Mouse (Mus musculus): Measurements from ENCODE around the gene Mapk14. TPM values are rescaled to one million over a fixed set of nuclear protein-coding genes. Genes with fewer than 3 reads are reported as not detected.

Mapk14 gene
- total and polyA plus RNA-seq, 3 experiments = 50.1 to 52.8 (median 51.3) TPM

- H3K4me1 ChIP-seq (ENCODE audit: control insufficient read depth, insufficient read depth, low read length) = peaks cover 28% of the 10 kb centered on the region
- no peak for DNase-seq
- 78% methylated on average over 2 of the region's 2 CpGs for WGBS
- peaks cover 17% of the 10 kb centered on the region for H3K79me2 ChIP-seq (replicated peaks; ENCODE audit: control insufficient read depth, insufficient read depth, low read length)
- no peaks in the 10 kb centered on the region for H3K27me3 ChIP-seq (ENCODE audit: control insufficient read depth, insufficient read depth, low read length)
- peaks cover 27% of the 10 kb centered on the region for H3K36me3 ChIP-seq (ENCODE audit: control insufficient read depth, insufficient read depth, low read length)
- intact Hi-C loops (cut with DNase I) = no loop called here
- TF ChIP-seq CTCF (IDR thresholded peaks at IDR 0.05) (no peak), POLR2A (IDR thresholded peaks at IDR 0.05; ENCODE audit: insufficient read depth, low read depth, low read length) (no peak), EP300 (IDR thresholded peaks at IDR 0.05; ENCODE audit: insufficient read depth, low read depth, low read length) (no peak)
- no peak overlapping the region for H3K4me3 ChIP-seq
- no peak overlapping the region for H3K9ac ChIP-seq (ENCODE audit: low read depth, low read length)
- H3K27ac ChIP-seq = no peak overlapping the region
These were observed 16.7 kb downstream of the Mapk14 start for GRCm38 (mm10) chr17:28707816-28708215.

- intact Hi-C loops (cut with DNase I) = no loop called here
- Histone ChIP-seq H3K79me2 (replicated peaks; ENCODE audit: control insufficient read depth, insufficient read depth, low read length) (peaks cover 17% of the 10 kb centered on the region), H3K27ac (peak overlapping the region; percentile 36; the same call in 1 of the 2 replicates), H3K4me3 (no peak overlapping the region), H3K36me3 (ENCODE audit: control insufficient read depth, insufficient read depth, low read length) (peaks cover 23% of the 10 kb centered on the region), H3K27me3 (ENCODE audit: control insufficient read depth, insufficient read depth, low read length) (no peaks in the 10 kb centered on the region), H3K9ac (ENCODE audit: low read depth, low read length) (no peak overlapping the region), H3K4me1 (ENCODE audit: control insufficient read depth, insufficient read depth, low read length) (peaks cover 28% of the 10 kb centered on the region)
- TF ChIP-seq POLR2A (IDR thresholded peaks at IDR 0.05; ENCODE audit: insufficient read depth, low read depth, low read length) = no peak
- TF ChIP-seq EP300 (IDR thresholded peaks at IDR 0.05; ENCODE audit: insufficient read depth, low read depth, low read length) = no peak
- no peak for TF ChIP-seq CTCF (IDR thresholded peaks at IDR 0.05)
- DNase-seq = no peak
- WGBS = 1% methylated on average over 2 of the region's 2 CpGs
These were observed 17.9 kb downstream of the Mapk14 start for GRCm38 (mm10) chr17:28708989-28709388.

DNA sequence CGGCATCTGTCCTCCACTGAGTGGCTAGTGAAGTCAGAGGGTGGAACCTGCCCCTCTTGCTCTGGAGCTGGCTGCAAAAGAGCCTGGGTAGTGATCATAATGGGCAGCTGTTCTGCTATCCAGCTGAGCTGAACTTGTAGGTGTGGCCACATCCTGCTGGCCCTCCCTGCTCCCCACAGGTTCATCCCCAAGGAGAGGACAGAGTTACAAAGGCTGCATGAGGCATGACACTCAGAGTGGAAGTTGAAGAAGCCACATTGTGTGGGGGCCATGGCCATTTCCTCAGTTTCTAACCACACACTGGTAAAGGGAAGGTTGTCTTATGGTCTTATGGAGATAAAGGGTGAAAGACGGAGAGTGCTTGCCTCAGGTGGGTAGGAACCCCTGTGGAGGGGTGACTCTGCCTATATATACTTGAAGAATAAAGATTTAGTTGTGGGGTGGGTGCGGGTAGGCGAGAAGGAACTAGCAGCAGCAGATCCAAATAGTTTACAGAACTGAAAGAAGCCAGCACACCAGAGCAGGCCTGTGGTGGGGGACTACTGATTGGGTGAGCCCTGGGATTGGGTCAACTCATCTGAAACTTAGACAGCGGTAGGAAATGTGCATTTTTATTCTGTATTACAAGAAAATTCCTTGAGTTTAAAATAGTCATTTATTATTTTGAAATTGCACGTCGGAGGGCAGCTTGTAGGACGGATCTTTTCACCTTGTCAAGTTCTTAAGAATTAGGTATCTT, 18.6 kb downstream of the Mapk14 start:
- no peak for DNase-seq
- intact Hi-C loops (cut with DNase I) = loop anchor here (2.0 kb wide), 1 partner anchor 17 kb away; no protein-coding TSS in a partner anchor
- no peak for TF ChIP-seq EP300 (IDR thresholded peaks at IDR 0.05; ENCODE audit: insufficient read depth, low read depth, low read length)
- TF ChIP-seq POLR2A (IDR thresholded peaks at IDR 0.05; ENCODE audit: insufficient read depth, low read depth, low read length) = no peak
- TF ChIP-seq CTCF (IDR thresholded peaks at IDR 0.05) = no peak

DNA sequence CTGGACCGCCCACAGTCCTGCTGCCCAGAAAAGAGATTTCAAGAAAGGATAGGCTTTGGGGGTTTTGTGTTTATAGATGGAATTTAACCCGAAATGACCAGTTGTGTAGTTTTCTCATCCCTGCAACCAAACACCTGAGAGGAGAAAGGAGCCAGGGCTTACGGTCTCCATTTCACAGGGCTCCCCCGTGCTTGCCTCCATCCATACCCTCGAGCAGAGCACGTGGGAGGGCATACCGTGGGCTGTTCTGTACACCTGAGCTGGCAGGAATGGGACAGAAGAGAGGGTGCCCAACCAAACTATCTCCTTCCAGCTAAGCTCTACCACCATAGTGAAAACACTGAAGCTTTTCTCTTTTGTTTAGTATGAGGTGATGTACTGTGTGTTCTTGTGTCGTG, 19.2 kb downstream of the Mapk14 start:
- Histone ChIP-seq H3K36me3 (ENCODE audit: control insufficient read depth, insufficient read depth, low read length) (peaks cover 21% of the 10 kb centered on the region), H3K9ac (ENCODE audit: low read depth, low read length) (no peak overlapping the region), H3K79me2 (replicated peaks; ENCODE audit: control insufficient read depth, insufficient read depth, low read length) (peaks cover 15% of the 10 kb centered on the region), H3K27me3 (ENCODE audit: control insufficient read depth, insufficient read depth, low read length) (no peaks in the 10 kb centered on the region), H3K27ac (no peak overlapping the region), H3K4me1 (ENCODE audit: control insufficient read depth, insufficient read depth, low read length) (peaks cover 26% of the 10 kb centered on the region), H3K4me3 (no peak overlapping the region)
- intact Hi-C loops (cut with DNase I) = loop anchor here (2.0 kb wide), 1 partner anchor 17 kb away; no protein-coding TSS in a partner anchor
- TF ChIP-seq CTCF (IDR thresholded peaks at IDR 0.05) (no peak), POLR2A (IDR thresholded peaks at IDR 0.05; ENCODE audit: insufficient read depth, low read depth, low read length) (no peak), EP300 (IDR thresholded peaks at IDR 0.05; ENCODE audit: insufficient read depth, low read depth, low read length) (no peak)
- WGBS = 85% methylated on average over 8 of the region's 8 CpGs
- DNase-seq = no peak

More for the DNA sequence above, 18.6 kb downstream of the Mapk14 start:
- Histone ChIP-seq H3K36me3 (ENCODE audit: control insufficient read depth, insufficient read depth, low read length) (peaks cover 23% of the 10 kb centered on the region), H3K27me3 (ENCODE audit: control insufficient read depth, insufficient read depth, low read length) (no peaks in the 10 kb centered on the region), H3K27ac (no peak overlapping the region; the same call in 1 of the 2 replicates), H3K9ac (ENCODE audit: low read depth, low read length) (no peak overlapping the region), H3K4me3 (no peak overlapping the region), H3K4me1 (ENCODE audit: control insufficient read depth, insufficient read depth, low read length) (peaks cover 28% of the 10 kb centered on the region), H3K79me2 (replicated peaks; ENCODE audit: control insufficient read depth, insufficient read depth, low read length) (peaks cover 17% of the 10 kb centered on the region)
- whole genome bisulfite sequencing = 87% methylated on average over 8 of the region's 8 CpGs

- H3K79me2 ChIP-seq (replicated peaks; ENCODE audit: control insufficient read depth, insufficient read depth, low read length) = peaks cover 13% of the 10 kb centered on the region
- no peak overlapping the region for H3K4me3 ChIP-seq
- peaks cover 21% of the 10 kb centered on the region for H3K36me3 ChIP-seq (ENCODE audit: control insufficient read depth, insufficient read depth, low read length)
- TF ChIP-seq POLR2A (IDR thresholded peaks at IDR 0.05; ENCODE audit: insufficient read depth, low read depth, low read length) (no peak), EP300 (IDR thresholded peaks at IDR 0.05; ENCODE audit: insufficient read depth, low read depth, low read length) (no peak), CTCF (IDR thresholded peaks at IDR 0.05) (no peak)
- intact Hi-C loops (cut with DNase I) = loop anchor here (2.0 kb wide), 1 partner anchor 18 kb away; no protein-coding TSS in a partner anchor
- no peak for DNase-seq
- no peak overlapping the region for H3K27ac ChIP-seq
- H3K27me3 ChIP-seq (ENCODE audit: control insufficient read depth, insufficient read depth, low read length) = no peaks in the 10 kb centered on the region
- H3K9ac ChIP-seq (ENCODE audit: low read depth, low read length) = no peak overlapping the region
- 85% methylated on average over 6 of the region's 6 CpGs for WGBS
- peaks cover 26% of the 10 kb centered on the region for H3K4me1 ChIP-seq (ENCODE audit: control insufficient read depth, insufficient read depth, low read length)
These were observed 20.1 kb downstream of the Mapk14 start for GRCm38 (mm10) chr17:28711237-28711636.

- TF ChIP-seq EP300 (IDR thresholded peaks at IDR 0.05; ENCODE audit: insufficient read depth, low read depth, low read length) = no peak
- no peak for TF ChIP-seq CTCF (IDR thresholded peaks at IDR 0.05)
- no peak for TF ChIP-seq POLR2A (IDR thresholded peaks at IDR 0.05; ENCODE audit: insufficient read depth, low read depth, low read length)
- H3K27ac ChIP-seq = no peak overlapping the region
- no peak overlapping the region for H3K9ac ChIP-seq (ENCODE audit: low read depth, low read length)
- DNase-seq = no peak
- peaks cover 11% of the 10 kb centered on the region for H3K79me2 ChIP-seq (replicated peaks; ENCODE audit: control insufficient read depth, insufficient read depth, low read length)
- H3K36me3 ChIP-seq (ENCODE audit: control insufficient read depth, insufficient read depth, low read length) = peaks cover 17% of the 10 kb centered on the region
- H3K27me3 ChIP-seq (ENCODE audit: control insufficient read depth, insufficient read depth, low read length) = no peaks in the 10 kb centered on the region
- peaks cover 22% of the 10 kb centered on the region for H3K4me1 ChIP-seq (ENCODE audit: control insufficient read depth, insufficient read depth, low read length)
- WGBS = 14% methylated on average over 6 of the region's 6 CpGs
- H3K4me3 ChIP-seq = 0 out of 2 replicates have a peak overlapping the region, but pooled peaks have one; percentile 6
- intact Hi-C loops (cut with DNase I) = no loop called here
These were observed 21.2 kb downstream of the Mapk14 start for GRCm38 (mm10) chr17:28712305-28712704.
